ENCODE assay signal across 23 mouse cellular contexts in genomic region chr4:128958849-128959248, GRCm38 (mm10). TPM values are rescaled to one million over a fixed set of nuclear protein-coding genes. Genes with fewer than 3 reads are reported as not detected.
A peak's percentile ranks its signal among the peaks of the same experiment; 100 is the strongest.
DNase-seq lines count a peak whose midpoint lies in the region; ATAC-seq and TF ChIP-seq lines count a peak whose summit lies in the region.
"Had no signal": no experiment of that assay in that cellular context is flagged by ENCODE, and none has a peak within 500 bp of the region (broad histone marks: within the 10 kb centered on the region; RNA-seq: fewer than 3 reads in every experiment).

No protein-coding gene starts in this region.

- no peak for TF ChIP-seq CTCF in hindbrain, postnatal 0 days (IDR thresholded peaks at IDR 0.05; ENCODE audit: low read depth)

- no peak overlapping the region for H3K27ac ChIP-seq in hindbrain, postnatal 0 days
- no peak overlapping the region for H3K27ac ChIP-seq in hindbrain, embryonic 10.5 days
- peak overlapping the region; percentile 48; the same call in 1 of the 2 replicates for H3K27ac ChIP-seq in embryonic facial prominence, embryonic 14.5 days (replicated peaks; ENCODE audit: low read depth, low read length)
- H3K27ac ChIP-seq: forebrain, embryonic 10.5 days; heart, embryonic 10.5 days; hindbrain, embryonic 13.5 days; intestine, embryonic 15.5 days; kidney, embryonic 15.5 days had no signal

- no peaks in the 10 kb centered on the region for H3K27me3 ChIP-seq in hindbrain, postnatal 0 days (ENCODE audit: insufficient read depth, low read length)
- peaks cover 31% of the 10 kb centered on the region for H3K27me3 ChIP-seq in hindbrain, embryonic 10.5 days (ENCODE audit: insufficient read depth, poor library complexity, severe bottlenecking)
- no peaks in the 10 kb centered on the region for H3K27me3 ChIP-seq in embryonic facial prominence, embryonic 14.5 days (replicated peaks; ENCODE audit: control insufficient read depth, insufficient read depth, low read length)

- peak; percentile 44 for DNase-seq in adrenal gland, postnatal 14 days
- DNase-seq in adrenal gland, postnatal 25 days, result no peak
- DNase-seq in hindbrain, postnatal 0 days (ENCODE audit: low spot score), result peak; percentile 43
- DNase-seq in hindbrain, embryonic 10.5 days (ENCODE audit: low spot score), result no peak
- DNase-seq in MN1 (ENCODE audit: low spot score), result peak; percentile 96
- peak; percentile 62 for DNase-seq in embryonic facial prominence, embryonic 14.5 days (ENCODE audit: low spot score)
- no peak for DNase-seq in spleen, postnatal 14 days (ENCODE audit: low spot score in 2 of 2)
- no peak for DNase-seq in B cell, adult 2 months
- DNase-seq: cerebellum, adult 9-10 months; cerebellum, postnatal 36 days; gastrocnemius, postnatal 10 days; heart, adult 18-20 months; heart, postnatal 10 days; heart, postnatal 4 days had no signal

- H3K4me3 ChIP-seq in hindbrain, postnatal 0 days (ENCODE audit: low read length), result no peak overlapping the region
- H3K4me3 ChIP-seq in hindbrain, embryonic 10.5 days, result no peak overlapping the region
- no peak overlapping the region for H3K4me3 ChIP-seq in embryonic facial prominence, embryonic 14.5 days (ENCODE audit: low read depth, low read length)
- H3K4me3 ChIP-seq: erythroblast, embryonic 14.5 days; forebrain, embryonic 10.5 days; heart, embryonic 10.5 days; hindbrain, embryonic 13.5 days; intestine, embryonic 15.5 days; kidney, embryonic 15.5 days had no signal

- WGBS in hindbrain, postnatal 0 days, result 38% methylated on average over 8 of the region's 8 CpGs
- 74% methylated on average over 8 of the region's 8 CpGs for WGBS in hindbrain, embryonic 10.5 days
- 43% methylated on average over 8 of the region's 8 CpGs for WGBS in embryonic facial prominence, embryonic 14.5 days

- no peaks in the 10 kb centered on the region for H3K9me3 ChIP-seq in hindbrain, postnatal 0 days (ENCODE audit: low read length)
- H3K9me3 ChIP-seq in hindbrain, embryonic 10.5 days, result no peaks in the 10 kb centered on the region
- H3K9me3 ChIP-seq in embryonic facial prominence, embryonic 14.5 days (ENCODE audit: control insufficient read depth, low read length), result no peaks in the 10 kb centered on the region
- H3K9me3 ChIP-seq: forebrain, embryonic 10.5 days; G1E; heart, embryonic 10.5 days; hindbrain, embryonic 13.5 days; intestine, embryonic 15.5 days; kidney, embryonic 15.5 days had no signal

- ATAC-seq in hindbrain, postnatal 0 days, result no peak
- ATAC-seq in embryonic facial prominence, embryonic 14.5 days (ENCODE audit: low read depth), result no peak
- ATAC-seq: activated CD4-positive, CD25-positive, alpha-beta regulatory T cell, adult 4 months; forebrain, embryonic 16.5 days; intestine, embryonic 15.5 days had no signal

- no peaks in the 10 kb centered on the region for H3K36me3 ChIP-seq in hindbrain, postnatal 0 days (ENCODE audit: insufficient read depth, low read length)
- no peaks in the 10 kb centered on the region for H3K36me3 ChIP-seq in hindbrain, embryonic 10.5 days
- H3K36me3 ChIP-seq in embryonic facial prominence, embryonic 14.5 days (ENCODE audit: control insufficient read depth, insufficient read depth, low read length), result 0 out of 2 replicates have a peak, but pooled peaks cover 4% of the 10 kb centered on the region
- H3K36me3 ChIP-seq: forebrain, embryonic 10.5 days; G1E; heart, embryonic 10.5 days; hindbrain, embryonic 13.5 days; intestine, embryonic 15.5 days; kidney, embryonic 15.5 days had no signal

- H3K4me1 ChIP-seq in hindbrain, postnatal 0 days (ENCODE audit: insufficient read depth, low read length), result peaks cover 27% of the 10 kb centered on the region
- H3K4me1 ChIP-seq in hindbrain, embryonic 10.5 days (replicated peaks), result peaks cover 54% of the 10 kb centered on the region
- H3K4me1 ChIP-seq in embryonic facial prominence, embryonic 14.5 days (ENCODE audit: control insufficient read depth, insufficient read depth, low read length), result peaks cover 24% of the 10 kb centered on the region

- no peak overlapping the region for H3K9ac ChIP-seq in hindbrain, postnatal 0 days (replicated peaks; ENCODE audit: low read length)
- H3K9ac ChIP-seq in embryonic facial prominence, embryonic 14.5 days (ENCODE audit: low read depth, low read length), result no peak overlapping the region; the same call in 1 of the 2 replicates
- H3K9ac ChIP-seq: hindbrain, embryonic 13.5 days; intestine, embryonic 15.5 days had no signal

- H3K4me2 ChIP-seq in hindbrain, postnatal 0 days (ENCODE audit: low read depth, low read length), result no peak overlapping the region
- H3K4me2 ChIP-seq in embryonic facial prominence, embryonic 14.5 days (ENCODE audit: low read depth, low read length), result 0 out of 2 replicates have a peak overlapping the region, but pooled peaks have one; percentile 5
- H3K4me2 ChIP-seq: hindbrain, embryonic 13.5 days; intestine, embryonic 15.5 days; kidney, embryonic 15.5 days had no signal

RNA-seq across cellular contexts. Expression of gene Azin2, which starts 3.4 kb away (rescaled TPM):
- total RNA-seq in adrenal gland, postnatal 14 days (2021), result 34.1 and 41.8 TPM in 2 replicates
- total RNA-seq in adrenal gland, postnatal 25 days (2021), result 36.0 and 44.8 TPM in 2 replicates
- total RNA-seq in hindbrain, postnatal 0 days (2014; rRNA removed), result 32.7 and 35.0 TPM in 2 replicates
- 32.9 and 33.0 TPM in 2 replicates for polyA plus RNA-seq in hindbrain, postnatal 0 days (2015; fragmentation: Nextera tagmentation; extraction: Ambion mirVana)
- 11.8 and 15.0 TPM in 2 replicates for polyA plus RNA-seq in hindbrain, embryonic 10.5 days (2016; fragmentation: Nextera tagmentation; extraction: Ambion mirVana)
- polyA plus RNA-seq in embryonic facial prominence, embryonic 14.5 days (2014; fragmentation: Nextera tagmentation; extraction: Ambion mirVana), result 20.0 and 27.1 TPM in 2 replicates
- total RNA-seq: G1E had no signal
- polyA plus RNA-seq: erythroblast, embryonic 14.5 days; G1E had no signal

RNA-seq across cellular contexts. Expression of gene Ak2, which starts 32.9 kb away (rescaled TPM):
- total RNA-seq in adrenal gland, postnatal 14 days (2021), result 175 and 204 TPM in 2 replicates
- total RNA-seq in adrenal gland, postnatal 25 days (2021), result 121 and 128 TPM in 2 replicates
- 24.9 and 32.3 TPM in 2 replicates for total RNA-seq in hindbrain, postnatal 0 days (2014; rRNA removed)
- 78.5 and 82.9 TPM in 2 replicates for polyA plus RNA-seq in hindbrain, postnatal 0 days (2015; fragmentation: Nextera tagmentation; extraction: Ambion mirVana)
- polyA plus RNA-seq in hindbrain, embryonic 10.5 days (2016; fragmentation: Nextera tagmentation; extraction: Ambion mirVana), result 168 and 202 TPM in 2 replicates
- polyA plus RNA-seq in embryonic facial prominence, embryonic 14.5 days (2014; fragmentation: Nextera tagmentation; extraction: Ambion mirVana), result 135 and 142 TPM in 2 replicates

Comparison
In these comparisons a context has a peak if more than half of its experiments do, and no peak if none do; other contexts are left out.
1. DNase-seq: peak in adrenal gland, postnatal 14 days (single experiment), hindbrain, postnatal 0 days (single experiment), MN1 (single experiment) and embryonic facial prominence, embryonic 14.5 days (single experiment); none in adrenal gland, postnatal 25 days (single experiment), hindbrain, embryonic 10.5 days (single experiment), spleen, postnatal 14 days (0 of 2) and B cell, adult 2 months (0 of 2).